Comparison of ENCODE assay signal across 15 mouse cellular contexts in genomic region chr7:126690737-126691136, GRCm38 (mm10). TPM values are rescaled to one million over a fixed set of nuclear protein-coding genes. Genes with fewer than 3 reads are reported as not detected.
"Had no signal": no experiment of that assay in that cellular context is flagged by ENCODE, and none has a peak within 500 bp of the region (broad histone marks: within the 10 kb centered on the region; RNA-seq: fewer than 3 reads in every experiment).

No protein-coding gene starts in this region.

- ATAC-seq: intestine, embryonic 15.5 days had no signal

- H3K27me3 ChIP-seq: intestine, embryonic 15.5 days; limb, embryonic 13.5 days; neural tube, embryonic 15.5 days had no signal

- H3K4me3 ChIP-seq: intestine, embryonic 15.5 days; limb, embryonic 13.5 days; midbrain, embryonic 10.5 days; myocyte; neural tube, embryonic 15.5 days had no signal

- DNase-seq: left cerebral cortex, postnatal 4 days; lung, embryonic 14.5 days; lung, postnatal 10 days; lung, postnatal 4 days; midbrain, embryonic 14.5 days; right cerebral cortex, adult 18-20 months; right cerebral cortex, postnatal 25 days; thymus, postnatal 36 days had no signal

- H3K4me2 ChIP-seq: intestine, embryonic 15.5 days; limb, embryonic 13.5 days; lung, embryonic 14.5 days; neural tube, embryonic 15.5 days had no signal

- H3K9ac ChIP-seq: intestine, embryonic 15.5 days; limb, embryonic 13.5 days; liver, embryonic 14.5 days; lung, embryonic 14.5 days; neural tube, embryonic 15.5 days had no signal

- H3K27ac ChIP-seq: intestine, embryonic 15.5 days; limb, embryonic 13.5 days; liver, embryonic 14.5 days; midbrain, embryonic 10.5 days; neural tube, embryonic 15.5 days had no signal

- H3K9me3 ChIP-seq: intestine, embryonic 15.5 days; limb, embryonic 13.5 days; midbrain, embryonic 10.5 days; neural tube, embryonic 15.5 days had no signal

RNA-seq across cellular contexts. Expression of gene Sult1a1, which starts 14.5 kb away (rescaled TPM):
- polyA plus RNA-seq: midbrain, embryonic 10.5 days; myocyte; neural tube, embryonic 11.5 days had no signal
